Mouse (Mus musculus) liver, embryonic 14.5 days (tissue): Measurements from ENCODE around the gene Daglb. TPM values are rescaled to one million over a fixed set of nuclear protein-coding genes. Genes with fewer than 3 reads are reported as not detected.
A peak's percentile ranks its signal among the peaks of the same experiment; 100 is the strongest.

Source experiments
- ATAC-seq: fragments of 200-750 bp; cut with Nextera tagmentation; 2 replicates; pipeline ENCODE4 v1.8.0; 2017; ENCODE audit warnings: moderate number of reproducible peaks, mild to moderate bottlenecking, moderate library complexity; ENCODE audit not compliant: insufficient read depth
- DNase-seq, 3 experiments: peaks; one replicate each; pipeline ENCODE4 v3.0.0-alpha.2; 2012 to 2013; ENCODE audit warnings: low read depth in 3 of 3, low spot score in 3 of 3
- H3K27ac ChIP-seq: fragments of 300-500 bp; sonication (generic); 2 replicates; pipeline ENCODE4 v1.5.1; 2014; ENCODE audit warnings: moderate library complexity, mild to moderate bottlenecking, control low read depth, inconsistent platforms
- H3K27me3 ChIP-seq: fragments of 300-500 bp; sonication (generic); 2 replicates; pipeline ENCODE4 v1.6.1; 2014; ENCODE audit warnings: mild to moderate bottlenecking, low read length, moderate library complexity; ENCODE audit not compliant: control insufficient read depth, insufficient read depth
- H3K36me3 ChIP-seq: fragments of 300-500 bp; sonication (generic); replicated peaks from 2 replicates; pipeline ENCODE4 v1.6.1; 2014; ENCODE audit warnings: low read depth; ENCODE audit not compliant: control insufficient read depth, insufficient read depth
- H3K4me1 ChIP-seq, 2 experiments: fragments of 200-500 bp in 1 of 2; fragments of 300-500 bp in 1 of 2; sonication (generic) in 1 of 2; replicated peaks; 2 replicates each; pipeline ENCODE4 v1.6.1; 2012 to 2014; ENCODE audit warnings: antibody characterized with exemption in 1 of 2, inconsistent platforms in 1 of 2, low read length in 1 of 2; ENCODE audit not compliant: control insufficient read depth in 2 of 2, insufficient read depth in 2 of 2
- H3K4me2 ChIP-seq: fragments of 300-500 bp; sonication (generic); 2 replicates; pipeline ENCODE4 v1.6.1; 2014; ENCODE audit warnings: low read depth, mild to moderate bottlenecking, control low read depth, moderate library complexity
- H3K4me3 ChIP-seq, 2 experiments: fragments of 200-500 bp in 1 of 2; fragments of 300-500 bp in 1 of 2; sonication (generic) in 1 of 2; 2 replicates each; pipeline ENCODE4 v1.5.1; 2012 to 2014; ENCODE audit warnings: low read depth in 2 of 2, low read length in 2 of 2, mild to moderate bottlenecking in 2 of 2, control low read depth in 1 of 2, inconsistent platforms in 1 of 2, moderate library complexity in 1 of 2; ENCODE audit not compliant: insufficient read depth in 1 of 2
- H3K9ac ChIP-seq: fragments of 300-500 bp; sonication (generic); replicated peaks from 2 replicates; pipeline ENCODE4 v1.6.1; 2014; ENCODE audit warnings: mild to moderate bottlenecking, control low read depth, moderate library complexity
- H3K9me3 ChIP-seq: fragments of 300-500 bp; sonication (generic); 2 replicates; pipeline ENCODE4 v1.6.1; 2016; ENCODE audit warnings: low read length, mixed read lengths; ENCODE audit not compliant: control insufficient read depth
- CTCF ChIP-seq: IDR thresholded peaks from 2 replicates; pipeline ENCODE4 v1.5.1; 2016; ENCODE audit warnings: antibody characterized with exemption, low read depth, control low read depth
- EP300 ChIP-seq: IDR thresholded peaks from 2 replicates; pipeline ENCODE4 v1.6.1; 2016; ENCODE audit warnings: antibody characterized with exemption, low read depth
- WGBS: fragments of 180-500 bp; shearing (Covaris S2); extraction: QIAGEN DNeasy Blood & Tissue Kit; methylation state at CpG from one replicate; pipeline ENCODE4 v1.1.7; 2014; ENCODE audit not compliant: insufficient replicate concordance; 5-methylcytosine and 5-hydroxymethylcytosine counted together
- polyA plus RNA-seq, 2 experiments: library from polyadenylated mRNA; depleted of rRNA in 1 of 2; stranded (reverse) in 1 of 2; unstranded in 1 of 2; fragments of >200 nt; fragmentation: Nextera tagmentation in 1 of 2; extraction: Ambion mirVana in 1 of 2; gene quantifications; 2 replicates each; pipeline versions ENCODE4 v1.2.1 to v1.2.3; 2012 to 2014

Daglb gene
- polyA plus RNA-seq, 2 experiments: 4.5 to 4.9 TPM

- H3K9ac ChIP-seq: no peak overlapping the region
- no peak for ATAC-seq
- 72% methylated on average over 7 of the region's 7 CpGs for WGBS
- H3K36me3 ChIP-seq: peaks cover 33% of the 10 kb centered on the region
- TF ChIP-seq CTCF (no peak), EP300 (no peak)
- no peaks in the 10 kb centered on the region for H3K27me3 ChIP-seq
- DNase-seq: no peak
- H3K27ac ChIP-seq: no peak overlapping the region
- H3K4me3 ChIP-seq: no peak overlapping the region
- peaks cover 20% of the 10 kb centered on the region in 2 experiments for H3K4me1 ChIP-seq
- H3K4me2 ChIP-seq: no peak overlapping the region
- no peaks in the 10 kb centered on the region for H3K9me3 ChIP-seq
Observed at GRCm38 (mm10) chr5:143505545-143505944, 41.2 kb downstream of the Daglb start.

- peak overlapping the region; percentile 38 for H3K9ac ChIP-seq
- no peaks in the 10 kb centered on the region for H3K27me3 ChIP-seq
- ATAC-seq (peak; percentile 60), DNase-seq (peak in 1 of 3 experiments; percentile 46)
- TF ChIP-seq EP300 (no peak), CTCF (no peak)
- H3K4me3 ChIP-seq: peak overlapping the region; percentile 26 to 34; a peak in 2 of 4 replicates
- H3K9me3 ChIP-seq: no peaks in the 10 kb centered on the region
- peak overlapping the region; percentile 62 for H3K4me2 ChIP-seq
- H3K4me1 ChIP-seq: peaks cover 30 to 47% of the 10 kb centered on the region in 2 experiments
- H3K36me3 ChIP-seq: peaks cover 53% of the 10 kb centered on the region
- H3K27ac ChIP-seq: peak overlapping the region; percentile 58
- 12% methylated on average over 9 of the region's 9 CpGs for WGBS
Observed at GRCm38 (mm10) chr5:143509294-143509693, 44.9 kb downstream of the Daglb start.

GRCm38 (mm10) chr5:143509737-143510136 is 45.4 kb downstream of the Daglb start:
- peak overlapping the region; percentile 38 for H3K9ac ChIP-seq
- ATAC-seq: peak; percentile 74
- H3K4me3 ChIP-seq: peak overlapping the region; percentile 26 to 34
- H3K9me3 ChIP-seq: no peaks in the 10 kb centered on the region
- H3K4me2 ChIP-seq: peak overlapping the region; percentile 62
- peak in 2 of 3 experiments; percentile 45 to 52 for DNase-seq
- 8% methylated on average over 11 of the region's 11 CpGs for WGBS
- peaks cover 54% of the 10 kb centered on the region for H3K36me3 ChIP-seq
- peak overlapping the region; percentile 58 for H3K27ac ChIP-seq
- H3K27me3 ChIP-seq: no peaks in the 10 kb centered on the region
- peaks cover 30 to 47% of the 10 kb centered on the region in 2 experiments for H3K4me1 ChIP-seq
- TF ChIP-seq CTCF: no peak
- no peak for TF ChIP-seq EP300

- Histone ChIP-seq H3K36me3 (peaks cover 56% of the 10 kb centered on the region), H3K4me1 (peaks cover 30 to 47% of the 10 kb centered on the region in 2 experiments), H3K9ac (no peak overlapping the region; the same call in 1 of the 2 replicates), H3K4me3 (no peak overlapping the region), H3K9me3 (no peaks in the 10 kb centered on the region), H3K4me2 (no peak overlapping the region), H3K27me3 (no peaks in the 10 kb centered on the region), H3K27ac (no peak overlapping the region)
- DNase-seq: no peak
- no peak for ATAC-seq
- TF ChIP-seq CTCF (no peak), EP300 (no peak)
- 61% methylated on average over 4 of the region's 4 CpGs for WGBS
Observed at GRCm38 (mm10) chr5:143511577-143511976, 47.2 kb downstream of the Daglb start.

GRCm38 (mm10) chr5:143512305-143512704 is 47.9 kb downstream of the Daglb start:
- Histone ChIP-seq H3K9ac (no peak overlapping the region), H3K4me2 (peak overlapping the region; percentile 24), H3K27me3 (no peaks in the 10 kb centered on the region), H3K4me1 (peaks cover 30 to 47% of the 10 kb centered on the region in 2 experiments), H3K27ac (peak overlapping the region; percentile 32; the same call in 1 of the 2 replicates), H3K4me3 (no peak overlapping the region), H3K9me3 (no peaks in the 10 kb centered on the region), H3K36me3 (peaks cover 57% of the 10 kb centered on the region)
- ATAC-seq (peak; percentile 61; the same call in 1 of the 2 replicates), DNase-seq (peak in 1 of 3 experiments; percentile 63)
- 28% methylated on average over 4 of the region's 4 CpGs for WGBS
- TF ChIP-seq CTCF (no peak), EP300 (peak; percentile 28; the same call in 1 of the 2 replicates)
